Mouse (Mus musculus): ENCODE measurements around the gene Cacna1h. TPM values are rescaled to one million over a fixed set of nuclear protein-coding genes. Genes with fewer than 3 reads are reported as not detected.

Cacna1h gene
- polyA plus RNA-seq, 1 experiment from 2014 or later, result 0.23 TPM

DNA sequence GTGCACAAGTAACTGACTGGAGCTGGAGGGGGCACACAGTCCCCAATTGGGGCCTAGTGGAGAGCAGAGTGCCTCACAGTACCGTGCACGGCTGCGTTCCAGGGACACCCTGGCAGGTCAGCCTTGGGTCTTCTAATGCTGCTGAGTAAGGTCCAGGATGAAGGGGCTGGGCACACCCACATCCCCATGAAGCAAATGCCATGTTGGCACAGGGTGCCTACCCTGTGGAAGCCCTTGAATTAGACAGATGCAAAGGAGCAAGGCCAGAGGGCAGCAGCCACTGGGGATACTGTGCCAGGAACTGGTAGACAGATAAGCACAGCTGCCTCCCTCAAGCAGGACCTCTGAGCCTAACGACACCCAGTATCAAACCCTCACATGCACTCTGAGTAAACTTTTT, 39.1 kb downstream of the Cacna1h start:
- in situ Hi-C loops (cut with MboI; ENCODE audit: low pct_unique_long_range_greater_than_20kb), result no loop called here
- peaks cover 42% of the 10 kb centered on the region for H3K27me3 ChIP-seq

DNA sequence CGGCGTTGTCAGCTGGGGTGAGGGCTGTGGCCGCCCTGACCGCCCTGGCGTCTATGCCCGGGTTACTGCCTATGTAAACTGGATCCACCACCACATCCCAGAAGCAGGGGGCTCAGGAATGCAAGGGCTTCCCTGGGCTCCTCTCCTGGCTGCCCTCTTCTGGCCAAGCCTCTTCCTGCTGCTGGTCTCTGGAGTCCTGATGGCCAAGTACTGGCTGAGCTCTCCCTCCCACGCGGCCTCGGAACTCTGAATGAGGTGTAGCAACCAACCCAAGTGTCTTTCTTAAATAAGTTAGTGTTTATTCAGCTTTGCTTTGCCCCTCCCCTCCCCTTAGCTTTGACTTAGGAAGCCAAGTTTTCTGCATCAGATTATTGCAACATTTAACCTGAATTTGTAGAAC, 59.6 kb downstream of the Cacna1h start:
- no peak for ATAC-seq
- no peak for DNase-seq (ENCODE audit: low read depth, low spot score)
- TF ChIP-seq CTCF (IDR thresholded peaks at IDR 0.05), result no peak
- POLR2A ChIA-PET, result no interaction called here
- CTCF ChIA-PET, result no interaction called here
- in situ Hi-C loops (cut with MboI; ENCODE audit: low pct_unique_long_range_greater_than_20kb), result no loop called here
- peaks cover 30% of the 10 kb centered on the region for H3K27me3 ChIP-seq

More for the DNA sequence above, 39.1 kb downstream of the Cacna1h start:
- ATAC-seq (no peak), DNase-seq (ENCODE audit: low read depth, low spot score) (no peak)
- TF ChIP-seq CTCF (IDR thresholded peaks at IDR 0.05), result no peak
- POLR2A ChIA-PET, result no interaction called here
- CTCF ChIA-PET, result no interaction called here

DNA sequence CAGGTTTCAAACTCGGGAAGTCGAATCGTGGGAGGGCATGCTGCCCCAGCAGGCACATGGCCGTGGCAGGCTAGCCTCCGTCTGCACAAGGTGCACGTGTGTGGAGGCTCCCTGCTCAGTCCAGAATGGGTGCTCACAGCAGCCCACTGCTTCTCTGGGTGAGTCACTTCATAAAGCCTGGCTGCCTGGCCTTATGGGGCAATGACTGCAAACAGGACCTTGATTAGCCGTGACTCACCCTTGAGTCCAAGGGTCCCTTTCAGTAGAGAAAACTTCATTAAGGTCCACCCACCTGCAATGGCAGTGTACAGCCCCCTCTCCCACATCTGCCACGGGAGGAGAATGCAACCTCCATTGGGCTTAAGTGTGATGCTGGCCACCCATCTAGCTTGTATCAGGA, 61.1 kb downstream of the Cacna1h start:
- DNase-seq (ENCODE audit: low read depth, low spot score) (no peak), ATAC-seq (no peak)
- ChIA-PET CTCF (no interaction called here), POLR2A (no interaction called here)
- in situ Hi-C loops (cut with MboI; ENCODE audit: low pct_unique_long_range_greater_than_20kb), result no loop called here
- H3K27me3 ChIP-seq, result peaks cover 29% of the 10 kb centered on the region
- TF ChIP-seq CTCF (IDR thresholded peaks at IDR 0.05), result no peak

DNA sequence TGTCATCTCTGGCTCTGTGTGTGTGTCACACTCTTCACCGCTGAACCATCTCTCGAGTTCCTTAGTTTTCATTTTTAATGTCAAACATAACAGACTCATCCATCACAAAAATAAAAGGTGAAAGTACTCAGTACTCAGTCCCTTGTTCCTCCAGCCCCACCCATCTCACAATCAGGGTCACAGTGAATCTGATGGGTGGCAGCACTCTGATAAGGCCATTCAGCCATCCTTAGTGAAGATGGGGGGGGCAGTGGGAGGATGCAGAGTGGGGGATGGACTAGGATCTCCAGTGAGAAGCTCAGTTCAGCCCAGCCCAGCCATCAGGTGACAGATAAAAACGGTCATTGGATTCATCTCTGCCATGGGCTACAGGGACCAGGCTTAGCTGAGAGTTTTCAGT, 64.6 kb downstream of the Cacna1h start, which contains the start of gene Tpsg1:
Gene Tpsg1 (plus strand): TSS at position 301 of the 400 bp plus-strand sequence.
- in situ Hi-C loops (cut with MboI; ENCODE audit: low pct_unique_long_range_greater_than_20kb), result no loop called here
- ATAC-seq, result no peak
- POLR2A ChIA-PET, result no interaction called here
- TF ChIP-seq CTCF (IDR thresholded peaks at IDR 0.05), result no peak
- no peak for DNase-seq (ENCODE audit: low read depth, low spot score)
- H3K27me3 ChIP-seq, result peaks cover 12% of the 10 kb centered on the region
- CTCF ChIA-PET, result no interaction called here

DNA sequence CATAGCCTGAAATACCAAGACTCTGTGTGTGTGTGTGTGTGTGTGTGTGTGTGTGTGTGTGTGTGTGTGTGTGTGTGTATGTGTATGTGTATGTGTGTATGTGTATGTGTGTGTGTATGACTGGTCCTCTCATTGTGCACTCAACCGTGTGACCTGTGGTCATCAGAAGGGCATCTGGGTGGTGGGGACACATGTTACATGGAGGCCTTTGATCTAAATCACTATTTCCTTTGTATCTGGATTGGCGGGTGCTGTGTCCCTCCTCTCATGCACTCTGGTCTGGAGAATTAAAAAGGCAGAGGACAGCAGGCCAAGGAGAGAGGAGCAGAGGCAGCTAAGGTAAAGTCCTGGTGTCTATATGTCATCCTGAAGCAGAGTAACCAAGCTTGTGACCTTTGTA, 67.6 kb downstream of the Cacna1h start, which contains the start of gene Tpsb2:
Gene Tpsb2 (plus strand): TSS at position 301 of the 400 bp plus-strand sequence.
- no peak for TF ChIP-seq CTCF (IDR thresholded peaks at IDR 0.05)
- ChIA-PET POLR2A (no interaction called here), CTCF (no interaction called here)
- H3K27me3 ChIP-seq, result no peaks in the 10 kb centered on the region
- in situ Hi-C loops (cut with MboI; ENCODE audit: low pct_unique_long_range_greater_than_20kb), result no loop called here
- no peak for ATAC-seq
- no peak for DNase-seq (ENCODE audit: low read depth, low spot score)

DNA sequence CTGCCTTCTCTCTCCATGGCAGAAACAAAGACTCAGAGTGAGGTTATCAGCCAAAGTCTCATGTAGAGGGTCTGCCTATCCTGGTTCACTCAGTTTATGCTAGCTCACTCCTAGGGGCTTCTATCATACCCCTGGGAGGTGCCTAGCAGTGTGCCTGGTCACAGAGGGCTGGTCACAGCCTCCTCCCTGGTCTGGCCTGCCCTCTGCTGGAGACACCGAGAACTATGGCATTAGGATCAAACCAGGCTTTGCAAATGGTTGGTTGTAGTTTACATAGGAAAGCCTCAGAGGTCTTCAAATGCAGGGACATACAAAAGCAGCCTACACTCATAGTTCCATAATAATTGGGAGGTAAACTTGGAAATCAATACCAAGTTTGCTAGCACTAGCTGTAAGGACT, 69.9 kb downstream of the Cacna1h start:
- CTCF ChIA-PET, result interaction anchor here (1.0 kb wide), 1 partner anchor 35 kb away, joined by 3 read pairs; no protein-coding TSS in a partner anchor
- H3K27me3 ChIP-seq, result peaks cover 5% of the 10 kb centered on the region
- no peak for TF ChIP-seq CTCF (IDR thresholded peaks at IDR 0.05)
- in situ Hi-C loops (cut with MboI; ENCODE audit: low pct_unique_long_range_greater_than_20kb), result no loop called here
- ATAC-seq, result no peak
- no peak for DNase-seq (ENCODE audit: low read depth, low spot score)
- POLR2A ChIA-PET, result no interaction called here

DNA sequence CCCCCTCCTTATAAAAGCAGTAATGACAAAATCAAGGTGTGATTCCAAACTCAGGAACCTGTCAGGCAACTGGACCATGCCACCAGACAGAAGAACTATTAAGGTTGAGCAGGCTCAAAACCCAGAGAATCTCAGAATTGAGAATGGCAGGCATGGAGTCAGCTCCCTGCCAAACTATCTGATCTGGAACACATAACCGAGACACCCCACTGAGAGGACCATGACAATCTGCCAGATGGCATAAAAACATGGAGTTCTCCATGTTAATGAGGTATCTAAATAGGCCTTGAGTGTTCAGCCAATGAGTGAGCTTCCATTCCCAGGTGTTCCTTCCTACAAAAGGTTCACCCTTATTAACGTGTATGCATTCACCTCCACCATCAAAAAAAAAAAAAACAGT, 72.3 kb downstream of the Cacna1h start:
- POLR2A ChIA-PET, result no interaction called here
- DNase-seq (ENCODE audit: low read depth, low spot score), result no peak
- TF ChIP-seq CTCF (IDR thresholded peaks at IDR 0.05), result no peak
- ATAC-seq, result no peak
- CTCF ChIA-PET, result no interaction called here
- in situ Hi-C loops (cut with MboI; ENCODE audit: low pct_unique_long_range_greater_than_20kb), result no loop called here
- H3K27me3 ChIP-seq, result peaks cover 10% of the 10 kb centered on the region

DNA sequence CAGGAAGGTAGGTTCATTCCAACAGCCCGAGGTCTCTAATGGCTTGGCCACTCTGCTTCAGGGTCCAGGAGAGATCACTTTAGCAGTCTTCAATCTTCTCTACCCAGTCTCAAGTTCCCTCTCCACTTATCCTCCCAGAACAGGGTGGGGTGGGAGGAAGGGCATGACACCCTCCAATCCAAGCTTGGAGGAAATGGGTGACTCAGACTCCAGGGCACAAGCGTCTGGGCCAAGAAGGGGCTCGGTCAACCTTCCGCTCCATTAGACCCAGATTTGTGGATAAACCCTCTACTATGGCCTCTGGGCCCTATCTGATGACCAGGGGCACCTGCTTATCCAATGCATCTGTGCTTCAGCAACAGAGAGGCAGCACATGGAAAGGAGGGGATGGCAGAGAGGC, 88.1 kb downstream of the Cacna1h start, which contains the start of gene Tpsab1:
Gene Tpsab1 (minus strand): TSS at position 101 of the 400 bp plus-strand sequence.
- CTCF ChIA-PET, result no interaction called here
- peaks cover 17% of the 10 kb centered on the region for H3K27me3 ChIP-seq
- in situ Hi-C loops (cut with MboI; ENCODE audit: low pct_unique_long_range_greater_than_20kb), result no loop called here
- ATAC-seq (no peak), DNase-seq (ENCODE audit: low read depth, low spot score) (no peak)
- no peak for TF ChIP-seq CTCF (IDR thresholded peaks at IDR 0.05)
- POLR2A ChIA-PET, result no interaction called here

DNA sequence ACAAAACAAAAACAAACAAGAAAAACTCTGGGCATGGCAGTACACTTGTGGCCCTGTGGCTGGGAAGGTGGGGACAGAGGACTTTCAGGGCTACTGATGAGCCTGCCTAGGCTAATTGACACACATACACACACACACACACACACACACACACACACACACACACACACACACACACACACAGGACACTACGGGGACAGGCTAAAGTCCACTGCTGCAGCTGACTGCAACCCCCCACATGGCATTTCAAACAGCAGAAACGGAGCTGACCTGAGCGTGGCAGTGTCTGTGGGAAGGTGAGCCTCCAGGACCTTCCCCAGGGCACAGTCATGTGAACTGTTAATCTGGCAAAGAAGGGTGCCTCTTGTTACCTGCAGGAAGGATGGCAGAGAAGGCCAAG, 92.1 kb downstream of the Cacna1h start:
- in situ Hi-C loops (cut with MboI; ENCODE audit: low pct_unique_long_range_greater_than_20kb), result no loop called here
- ATAC-seq (no peak), DNase-seq (ENCODE audit: low read depth, low spot score) (no peak)
- ChIA-PET POLR2A (no interaction called here), CTCF (no interaction called here)
- no peak for TF ChIP-seq CTCF (IDR thresholded peaks at IDR 0.05)
- H3K27me3 ChIP-seq, result peaks cover 17% of the 10 kb centered on the region

DNA sequence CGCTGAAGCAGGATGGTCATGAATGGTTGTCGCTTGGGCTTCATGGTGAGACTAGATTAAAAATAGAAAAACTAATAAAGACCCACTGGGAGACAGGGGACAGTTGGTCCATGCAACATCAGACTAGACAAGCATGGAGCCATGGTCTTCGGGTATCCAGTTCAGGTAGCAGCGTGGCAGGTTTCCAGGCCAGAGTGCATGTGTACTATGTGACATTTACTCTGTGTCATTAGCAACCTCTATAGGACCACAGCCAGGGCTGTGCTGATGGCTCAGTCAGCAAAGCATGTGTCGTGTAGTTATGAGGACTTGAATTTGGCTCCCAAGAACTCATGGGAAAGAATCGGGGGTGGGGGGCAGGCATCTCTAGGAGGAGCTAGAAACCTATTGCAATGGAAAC, 93.6 kb downstream of the Cacna1h start:
- no peak for ATAC-seq
- peaks cover 18% of the 10 kb centered on the region for H3K27me3 ChIP-seq
- POLR2A ChIA-PET, result no interaction called here

DNA sequence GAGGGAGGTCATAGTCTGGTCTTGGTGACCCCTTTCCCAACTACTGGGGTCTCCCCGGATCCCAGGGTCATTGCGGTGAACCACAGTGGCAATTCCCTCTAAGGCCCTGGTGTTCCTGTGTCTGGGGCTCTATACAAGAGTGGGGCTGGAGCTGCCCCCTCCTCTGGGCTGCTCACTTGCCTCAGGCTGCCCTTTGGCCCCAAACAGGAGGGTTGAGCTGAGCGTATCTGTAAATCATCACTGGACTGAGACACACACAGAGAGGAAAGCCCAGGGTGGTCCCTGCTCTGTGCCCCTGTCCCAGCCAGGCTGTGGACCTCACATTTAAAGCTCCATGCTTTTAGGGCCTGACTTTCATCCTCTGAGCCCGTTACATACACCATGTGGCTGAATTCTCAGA, 95.4 kb downstream of the Cacna1h start:
- DNase-seq (ENCODE audit: low read depth, low spot score), result no peak
- POLR2A ChIA-PET, result no interaction called here
- TF ChIP-seq CTCF (IDR thresholded peaks at IDR 0.05), result no peak
- peaks cover 13% of the 10 kb centered on the region for H3K27me3 ChIP-seq
- in situ Hi-C loops (cut with MboI; ENCODE audit: low pct_unique_long_range_greater_than_20kb), result no loop called here
- CTCF ChIA-PET, result no interaction called here
- ATAC-seq, result no peak

More for the DNA sequence above, 93.6 kb downstream of the Cacna1h start:
- no peak for TF ChIP-seq CTCF (IDR thresholded peaks at IDR 0.05)
- CTCF ChIA-PET, result no interaction called here
- no peak for DNase-seq (ENCODE audit: low read depth, low spot score)
- in situ Hi-C loops (cut with MboI; ENCODE audit: low pct_unique_long_range_greater_than_20kb), result no loop called here

DNA sequence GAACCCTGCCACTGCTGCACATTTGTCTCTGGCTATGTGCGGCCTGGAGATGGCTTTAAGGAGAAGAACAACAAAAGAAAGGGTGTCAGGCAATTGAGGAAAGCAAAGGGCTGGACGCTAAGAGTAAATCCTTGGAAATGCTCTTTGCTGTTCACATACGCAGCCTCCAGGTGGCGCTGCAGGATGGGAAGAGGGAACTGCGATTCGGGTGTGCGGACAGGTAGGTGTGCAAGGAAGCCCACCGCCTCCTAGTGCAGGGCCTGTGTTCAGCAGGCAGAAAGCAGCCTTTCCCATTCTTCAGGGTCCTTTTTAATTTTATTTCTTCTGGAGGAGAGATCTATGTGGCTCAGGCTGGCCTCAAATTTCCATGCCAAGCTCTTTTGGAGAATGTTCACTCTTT, 99.6 kb downstream of the Cacna1h start:
- no peak for ATAC-seq
- in situ Hi-C loops (cut with MboI; ENCODE audit: low pct_unique_long_range_greater_than_20kb), result no loop called here
- CTCF ChIA-PET, result no interaction called here
- peak; percentile 10 for DNase-seq (ENCODE audit: low read depth, low spot score)
- TF ChIP-seq CTCF (IDR thresholded peaks at IDR 0.05), result peak; percentile 92
- POLR2A ChIA-PET, result no interaction called here
- H3K27me3 ChIP-seq, result peaks cover 42% of the 10 kb centered on the region
